Mouse (Mus musculus): ENCODE measurements around the gene Gpr152.

GRCm38 (mm10) chr19:4190831-4191334 lies 51.3 kb downstream of the Gpr152 start, which contains the start of gene Tbc1d10c:
- TF ChIP-seq POLR2A (IDR thresholded peaks at IDR 0.05; ENCODE audit: borderline replicate concordance, insufficient read depth, low read length) (no peak), CTCF (IDR thresholded peaks at IDR 0.05; ENCODE audit: borderline replicate concordance, insufficient read depth, low read depth, low read length) (no peak)
